Mouse (Mus musculus) right cerebral cortex, postnatal 14 days (tissue): ENCODE data around the gene Zfp277.

Source experiments
- DNase-seq: peaks from one replicate; pipeline ENCODE4 v3.0.0; 2022

The Zfp277 gene

DNA sequence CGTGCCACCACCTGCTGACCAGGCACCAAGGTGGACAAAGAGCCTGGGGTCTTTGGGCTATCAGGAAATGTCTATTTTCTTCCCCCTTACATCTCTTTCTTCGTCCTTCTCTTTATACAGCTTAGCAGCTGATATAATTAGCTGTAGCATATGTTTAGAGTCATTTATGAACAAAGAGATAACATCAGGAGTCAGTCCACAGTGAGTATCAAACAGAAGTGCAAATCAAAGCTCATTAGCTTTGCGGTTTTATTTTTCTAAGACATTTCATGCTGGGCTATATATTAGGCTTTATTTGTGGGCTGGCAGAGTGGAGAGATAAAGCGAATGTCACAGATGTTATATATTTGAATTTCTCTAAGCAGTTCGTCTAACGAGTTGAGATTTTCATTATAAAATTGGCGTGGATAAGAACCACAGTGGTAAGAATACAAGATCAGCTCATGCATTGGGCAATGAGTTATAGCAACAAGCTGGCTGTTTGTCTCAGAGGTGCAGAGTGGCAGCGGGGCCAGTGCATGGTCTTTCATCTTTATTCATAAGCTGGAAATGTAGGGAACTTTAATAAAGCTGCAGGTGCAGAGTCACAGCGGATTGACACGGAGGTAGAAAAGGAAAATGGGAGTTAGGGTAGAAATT is 98.5 kb downstream of the Zfp277 start:
- DNase-seq, result no peak

DNA sequence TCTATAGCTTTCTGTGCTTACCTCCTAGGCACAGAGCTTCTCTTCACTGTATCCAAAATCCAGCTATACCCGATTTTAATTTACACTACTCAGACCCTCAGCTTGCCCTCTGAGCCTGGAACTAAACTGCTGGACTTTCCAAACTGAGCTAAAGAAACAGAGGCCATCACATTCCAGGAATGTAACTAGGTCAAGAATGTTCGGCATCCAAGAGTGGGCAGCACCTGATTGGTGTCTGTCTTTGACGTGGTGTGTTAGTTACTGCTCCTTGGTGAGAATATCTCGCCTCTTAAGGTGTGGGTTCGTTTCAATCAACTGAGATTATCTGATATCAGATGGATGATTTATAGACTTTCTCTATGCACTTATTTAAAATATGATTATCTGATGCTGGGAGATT is 104.3 kb downstream of the Zfp277 start:
- no peak for DNase-seq

DNA sequence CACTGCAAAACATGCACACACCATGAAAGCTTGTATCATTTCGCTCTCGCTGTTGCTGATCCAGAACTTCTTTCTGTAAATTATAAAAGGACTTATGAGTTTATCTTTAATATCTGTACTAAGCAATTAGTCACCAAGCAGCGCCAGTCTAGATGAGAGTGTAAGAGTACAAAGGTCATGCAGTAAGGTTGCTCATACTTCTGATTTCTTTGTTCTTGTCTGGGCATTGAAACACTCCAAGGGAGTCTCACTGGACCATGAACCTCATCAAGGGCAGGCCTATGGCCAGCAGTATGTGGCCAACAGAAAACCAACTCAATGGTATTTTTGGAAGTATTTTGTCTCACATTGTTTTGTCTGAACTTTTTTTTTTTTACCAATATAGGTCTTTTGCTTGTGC is 110.4 kb downstream of the Zfp277 start:
- DNase-seq, result no peak

DNA sequence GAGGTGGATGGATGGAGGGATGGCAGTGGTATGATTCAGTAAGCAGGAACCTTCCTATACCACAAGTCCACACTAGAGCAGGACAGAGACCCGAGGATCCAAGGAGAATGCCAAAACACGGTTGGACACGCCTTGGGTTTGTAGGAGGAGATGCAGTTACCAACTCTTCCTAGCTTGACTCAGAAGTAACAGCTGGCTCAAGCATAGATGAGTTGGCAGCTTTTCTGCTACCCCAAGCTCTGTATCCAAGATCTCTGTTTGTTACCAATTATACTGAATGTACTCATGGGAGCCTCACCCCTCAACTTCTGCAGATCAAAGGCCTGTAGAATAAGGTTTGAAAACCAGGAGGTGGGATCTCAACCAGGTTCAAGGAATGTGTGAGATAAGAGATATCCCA is 114.2 kb downstream of the Zfp277 start:
- no peak for DNase-seq

DNA sequence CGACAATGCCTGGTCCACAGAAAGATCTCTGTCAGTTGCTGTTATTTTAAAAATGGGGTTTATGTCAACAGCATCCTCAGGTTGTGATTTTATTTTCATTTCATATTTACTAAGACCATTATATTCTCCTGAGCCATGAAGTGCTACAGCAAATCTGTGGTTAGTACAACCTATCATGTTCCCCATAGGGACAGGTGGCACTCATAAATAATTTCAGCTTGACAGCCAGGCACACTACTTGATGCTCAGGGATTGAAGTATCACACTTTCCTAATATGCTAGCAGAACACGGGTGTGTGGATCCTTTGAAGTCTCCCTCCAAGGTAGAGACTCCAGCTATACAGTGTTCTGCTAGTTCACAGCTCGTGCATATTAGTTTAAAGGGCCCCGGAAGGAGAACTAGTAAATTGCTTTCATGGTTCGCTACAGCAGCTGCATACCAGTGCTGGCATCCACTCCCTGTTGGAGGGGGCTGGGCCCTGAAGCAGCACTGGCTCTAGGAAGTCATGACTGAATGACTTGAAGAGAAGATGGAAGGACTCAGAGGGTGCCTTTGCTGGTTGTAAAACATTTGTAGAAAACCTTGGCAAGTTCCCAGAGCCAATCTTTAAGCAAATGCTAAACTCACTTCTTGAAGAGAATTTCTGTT is 118.6 kb downstream of the Zfp277 start:
- no peak for DNase-seq

DNA sequence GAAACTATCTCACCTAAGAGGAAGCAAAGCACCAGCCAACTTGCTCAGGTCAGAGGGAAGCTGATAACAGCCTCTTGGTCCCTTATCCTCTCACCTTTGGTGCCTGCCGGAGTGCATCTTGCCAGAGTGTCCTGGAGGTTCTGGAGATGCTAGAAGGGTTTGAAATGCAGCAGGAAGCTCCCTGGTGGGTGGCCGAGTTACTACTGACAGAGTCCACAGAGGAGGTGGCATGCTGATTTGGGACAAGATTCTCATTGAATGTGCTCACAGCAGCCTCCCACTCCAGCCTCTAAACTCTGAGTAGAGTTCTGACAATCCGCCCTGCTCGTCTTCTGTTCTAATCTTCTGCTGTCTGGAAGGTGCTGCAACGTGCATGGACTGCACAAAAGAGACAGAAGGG is 120.1 kb downstream of the Zfp277 start:
- DNase-seq, result no peak

DNA sequence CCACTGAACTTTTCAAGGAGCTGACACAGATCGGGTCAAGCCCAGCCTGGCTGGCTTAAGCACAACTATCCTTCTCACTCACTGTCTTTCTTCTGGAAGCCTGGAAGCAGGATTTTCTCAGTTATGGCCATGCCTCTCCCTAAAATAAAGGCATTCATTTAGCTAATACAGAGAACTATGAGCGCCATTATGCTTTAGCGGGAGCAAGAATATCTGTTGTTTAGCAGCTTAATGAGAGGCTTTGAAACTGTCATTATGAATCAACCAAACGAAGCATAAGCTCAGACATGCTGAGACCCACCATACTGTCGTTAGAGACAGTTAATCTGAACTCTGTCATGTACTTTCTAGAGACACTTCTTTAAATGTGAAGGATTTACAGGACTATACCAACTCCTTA is 120.9 kb downstream of the Zfp277 start:
- DNase-seq, result no peak

DNA sequence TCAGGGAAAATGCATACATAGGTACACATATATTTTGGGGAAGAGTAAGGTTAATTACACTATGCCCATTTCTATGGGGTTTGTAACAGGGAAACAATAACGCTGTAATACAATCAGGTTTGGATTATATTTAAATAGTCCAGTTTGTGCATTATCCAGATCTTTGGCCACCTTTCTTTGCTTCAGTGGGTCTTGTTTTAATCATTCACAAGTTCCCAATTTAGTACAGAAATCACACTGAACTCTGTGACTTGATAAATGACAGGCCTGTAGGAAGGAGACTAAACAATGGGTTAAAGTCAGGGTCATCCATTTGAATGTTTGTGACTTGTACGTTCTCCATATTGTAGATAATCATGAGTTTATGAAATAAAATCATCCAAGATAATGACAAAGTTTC is 130.6 kb downstream of the Zfp277 start:
- DNase-seq, result no peak

DNA sequence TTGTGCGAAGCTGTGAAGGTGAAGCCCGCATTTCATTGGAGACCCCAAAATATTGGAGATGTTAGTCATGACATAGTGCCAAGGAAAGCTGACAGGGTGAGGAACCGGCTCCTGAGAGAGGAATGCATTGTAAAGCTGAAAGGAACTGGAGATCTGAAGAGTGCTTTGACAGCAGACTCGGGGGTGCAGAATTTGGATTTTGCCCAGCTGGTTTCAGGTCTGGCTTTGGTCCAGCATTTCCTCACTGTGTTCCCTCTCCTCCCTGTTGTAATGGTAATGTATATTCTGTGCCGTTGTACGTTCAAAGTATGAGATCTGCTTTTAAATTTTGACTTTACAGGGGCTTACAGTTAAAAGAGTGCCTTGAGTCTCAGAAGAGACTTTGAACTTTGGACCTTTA is 141.7 kb downstream of the Zfp277 start:
- no peak for DNase-seq

DNA sequence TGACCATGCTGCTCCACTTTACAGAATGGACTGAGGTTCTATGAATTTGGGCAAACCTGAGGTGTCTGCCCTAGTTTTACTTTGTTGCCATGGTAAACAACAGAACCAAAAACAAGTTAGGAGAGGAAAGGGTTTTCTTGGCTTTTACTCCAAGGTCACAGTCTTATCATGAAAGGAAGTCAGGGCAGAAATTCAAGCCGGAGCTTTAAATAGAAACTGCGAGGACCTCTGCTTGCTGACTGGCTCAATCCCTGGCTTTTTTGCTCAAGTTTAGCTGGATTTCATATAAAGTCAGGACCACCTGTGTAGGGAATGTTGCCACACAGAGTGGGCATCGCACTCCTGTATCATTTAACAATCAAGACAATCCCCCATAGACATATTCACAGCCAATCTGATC is 147.1 kb downstream of the Zfp277 start:
- no peak for DNase-seq

DNA sequence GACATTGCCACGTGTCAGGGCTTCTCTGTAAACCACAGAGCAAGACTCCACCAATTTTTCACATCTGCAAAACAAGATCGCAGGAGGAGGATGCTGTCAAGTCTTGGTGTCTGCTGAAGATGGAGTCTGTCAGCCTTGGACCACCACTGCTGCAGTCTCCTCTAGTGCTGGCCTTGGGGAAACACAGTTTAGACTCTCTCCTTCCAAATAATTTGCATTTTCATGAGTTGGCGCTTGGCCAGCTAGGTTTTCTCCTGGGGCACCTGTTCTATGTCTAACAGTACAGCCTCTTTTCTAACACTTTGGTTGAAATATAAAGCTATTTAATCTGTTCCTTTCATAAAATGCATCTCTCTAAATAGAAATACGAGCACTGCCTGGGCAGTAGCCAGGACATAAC is 159.2 kb downstream of the Zfp277 start:
- no peak for DNase-seq

DNA sequence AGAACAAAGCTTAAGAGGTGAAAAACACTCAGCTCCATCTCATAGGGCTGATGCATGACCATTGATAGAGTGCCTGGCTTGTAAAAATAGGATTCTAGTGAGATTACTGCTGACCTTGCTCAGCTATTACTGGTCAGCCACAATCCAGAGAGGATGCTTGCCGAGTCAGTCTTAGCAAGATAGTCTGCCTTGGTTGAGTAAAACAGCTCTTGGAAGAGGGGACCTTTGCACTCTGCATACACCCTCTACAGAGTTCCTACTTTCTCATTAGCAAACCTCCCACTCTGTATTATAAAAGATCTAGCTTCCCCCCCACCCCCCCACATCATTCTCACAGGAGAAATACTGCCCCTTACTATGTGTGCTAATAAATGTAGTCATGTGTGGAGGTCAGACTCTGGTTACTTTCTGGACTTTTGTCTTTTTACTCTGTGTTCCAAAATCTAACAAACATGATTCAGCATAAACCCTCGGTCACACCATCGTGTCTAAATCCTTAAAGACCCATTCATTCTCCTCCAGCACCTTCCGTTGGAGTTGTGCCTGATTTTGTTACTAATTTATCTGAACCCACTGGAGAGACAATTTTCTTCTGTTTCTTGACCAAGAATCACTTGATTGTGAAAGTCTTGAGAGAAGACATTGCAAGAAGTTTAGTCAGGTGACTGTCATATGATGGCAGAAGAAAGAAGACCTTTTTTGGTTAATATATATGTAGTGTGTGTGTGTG is 164.9 kb downstream of the Zfp277 start:
- DNase-seq, result no peak

DNA sequence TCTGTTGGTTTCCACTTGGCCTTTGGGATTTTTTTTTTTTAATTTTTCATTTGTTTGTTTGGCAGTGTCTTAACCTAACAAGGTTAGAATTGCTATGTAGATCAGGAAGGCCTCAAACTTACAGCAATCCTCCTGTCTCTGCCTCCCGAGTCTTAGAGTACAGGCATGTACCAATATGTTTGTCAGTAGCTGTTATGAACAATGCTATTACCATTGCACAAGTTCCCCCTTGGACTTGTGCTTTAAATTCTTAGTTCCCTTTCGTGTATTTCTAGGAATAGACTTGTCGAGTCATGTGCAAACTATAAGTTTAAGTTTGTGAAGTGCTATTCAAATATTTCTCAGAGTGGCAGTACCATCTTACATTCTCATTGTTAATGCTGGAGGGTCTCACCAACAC is 168.1 kb downstream of the Zfp277 start:
- DNase-seq, result no peak

DNA sequence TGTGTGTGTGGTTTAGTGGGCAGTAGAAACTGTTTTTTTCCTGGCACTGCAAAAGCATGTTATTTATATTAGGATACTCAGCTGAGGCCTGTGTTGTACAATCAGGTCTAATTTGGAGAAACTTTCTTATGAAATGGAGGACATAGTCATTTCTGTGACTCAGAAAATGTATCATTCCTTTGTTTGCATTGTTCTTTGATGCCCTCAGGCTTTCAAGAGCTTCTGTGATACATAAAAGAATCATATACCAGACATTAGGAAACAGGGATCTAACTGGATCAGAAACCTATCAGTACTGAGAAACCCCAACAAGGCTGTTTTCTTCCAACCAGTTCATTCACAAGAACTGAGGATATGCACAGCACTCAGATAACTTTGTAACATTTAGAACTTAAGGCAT is 170.8 kb downstream of the Zfp277 start:
- DNase-seq, result no peak

DNA sequence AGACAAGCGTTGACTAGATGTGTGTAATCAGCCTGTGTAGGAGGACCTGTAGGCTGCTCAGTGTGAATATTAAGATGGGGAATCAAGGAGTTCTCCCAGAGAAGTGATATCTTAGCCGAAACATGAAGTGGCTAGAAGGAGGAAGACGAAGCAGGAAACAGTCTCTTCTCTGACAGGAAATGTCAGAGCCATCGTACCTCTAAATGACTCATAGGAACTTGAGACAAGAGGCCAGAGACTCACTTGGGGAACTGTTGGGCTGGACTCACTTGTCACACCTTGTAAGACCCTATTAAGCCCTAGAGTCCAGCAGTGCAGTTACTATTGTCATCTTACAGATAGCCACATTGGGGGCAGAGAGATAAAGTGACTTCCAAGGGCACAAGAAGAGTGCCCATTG is 172.4 kb downstream of the Zfp277 start:
- DNase-seq, result no peak

DNA sequence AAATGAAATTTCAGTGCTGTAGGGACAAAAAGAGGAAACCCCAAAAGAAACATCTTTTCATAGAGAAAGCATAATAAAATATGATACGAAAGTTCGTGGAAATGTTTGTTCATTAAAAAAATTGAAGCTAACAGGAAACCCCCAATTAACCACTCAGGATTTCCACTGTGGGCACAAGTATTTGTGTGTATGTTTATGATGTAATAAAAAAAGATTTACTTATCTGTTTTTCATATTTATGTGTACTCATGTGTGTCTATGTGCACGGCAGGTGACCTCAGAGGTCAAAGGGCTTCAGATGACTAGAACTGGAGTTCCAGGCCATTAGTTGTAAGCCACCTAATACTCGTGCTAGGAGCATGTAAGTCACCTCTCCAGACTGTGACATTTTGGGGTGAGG is 173.0 kb downstream of the Zfp277 start:
- no peak for DNase-seq

DNA sequence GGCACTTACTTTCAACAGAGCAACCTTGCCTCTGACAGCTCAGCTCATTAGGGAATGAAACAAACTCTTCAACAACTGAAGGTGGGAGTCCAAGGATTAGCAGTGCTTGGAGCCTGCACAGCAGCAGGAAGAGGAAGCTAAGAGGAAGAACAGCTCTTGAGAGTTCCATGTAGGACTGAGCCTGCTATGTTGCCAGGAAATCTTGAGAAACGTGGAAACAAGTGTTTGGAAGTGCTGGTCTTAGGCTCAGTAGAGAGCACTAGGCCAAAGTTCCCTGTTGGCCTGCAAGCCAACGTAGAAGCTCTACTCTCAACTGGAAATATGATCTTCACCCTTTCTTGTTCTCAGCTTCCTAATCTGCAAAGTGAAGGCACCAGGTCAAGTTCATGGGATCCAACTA is 177.4 kb downstream of the Zfp277 start:
- DNase-seq, result no peak
